16 mouse cellular contexts compared by ENCODE assay signal in the genomic region with DNA sequence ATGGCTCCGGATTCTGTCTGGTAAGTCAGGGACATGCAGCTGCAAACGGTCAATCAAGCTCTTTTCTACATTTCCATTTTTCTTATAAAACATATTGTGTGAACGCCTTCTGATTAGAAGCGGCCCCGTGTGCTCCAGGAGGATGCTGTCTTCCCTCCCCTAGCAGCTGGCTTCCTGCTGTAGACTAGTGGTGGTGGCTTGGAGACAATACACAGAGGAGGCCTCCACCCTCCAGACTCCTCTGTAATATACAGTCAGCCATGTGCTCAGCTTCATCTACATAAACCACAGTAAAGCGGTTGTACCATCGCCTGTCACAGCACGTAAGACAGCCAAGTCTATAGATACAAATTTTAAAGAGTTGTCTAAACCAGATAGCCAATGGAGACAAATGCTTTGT. TPM values are rescaled to one million over a fixed set of nuclear protein-coding genes. Genes with fewer than 3 reads are reported as not detected.
DNase-seq lines count a peak whose midpoint lies in the region; ATAC-seq and TF ChIP-seq lines count a peak whose summit lies in the region.
"Had no signal": no experiment of that assay in that cellular context is flagged by ENCODE, and none has a peak within 500 bp of the region (broad histone marks: within the 10 kb centered on the region; RNA-seq: fewer than 3 reads in every experiment).

No protein-coding gene starts in this region.

- peaks cover 29% of the 10 kb centered on the region for H3K36me3 ChIP-seq in heart, embryonic 16.5 days (ENCODE audit: control insufficient read depth, insufficient read depth)
- peaks cover 26% of the 10 kb centered on the region for H3K36me3 ChIP-seq in lung, embryonic 14.5 days (ENCODE audit: insufficient read depth)
- no peaks in the 10 kb centered on the region for H3K36me3 ChIP-seq in forebrain, postnatal 0 days (ENCODE audit: insufficient read depth)
- H3K36me3 ChIP-seq: intestine, embryonic 15.5 days had no signal

- TF ChIP-seq CTCF in lung, embryonic 14.5 days (IDR thresholded peaks at IDR 0.05; ENCODE audit: low read depth) = no peak
- no peak for TF ChIP-seq CTCF in forebrain, postnatal 0 days (IDR thresholded peaks at IDR 0.05; ENCODE audit: low read depth)

- H3K9me3 ChIP-seq in heart, embryonic 16.5 days (replicated peaks; ENCODE audit: control insufficient read depth, low read length) = no peaks in the 10 kb centered on the region
- no peaks in the 10 kb centered on the region for H3K9me3 ChIP-seq in lung, embryonic 14.5 days (ENCODE audit: low read depth, low read length)
- no peaks in the 10 kb centered on the region for H3K9me3 ChIP-seq in forebrain, postnatal 0 days (ENCODE audit: low read length)
- H3K9me3 ChIP-seq: intestine, embryonic 15.5 days had no signal

- no peaks in the 10 kb centered on the region for H3K27me3 ChIP-seq in heart, embryonic 16.5 days (ENCODE audit: control insufficient read depth, insufficient read depth, low read length)
- H3K27me3 ChIP-seq in lung, embryonic 14.5 days (ENCODE audit: insufficient read depth, low read length) = no peaks in the 10 kb centered on the region
- H3K27me3 ChIP-seq in forebrain, postnatal 0 days (ENCODE audit: insufficient read depth, low read length) = no peaks in the 10 kb centered on the region
- H3K27me3 ChIP-seq: intestine, embryonic 15.5 days; Patski had no signal

- peak overlapping the region; percentile 32 for H3K27ac ChIP-seq in heart, embryonic 16.5 days (ENCODE audit: low read length)
- no peak overlapping the region; the same call in 1 of the 2 replicates for H3K27ac ChIP-seq in lung, embryonic 14.5 days (ENCODE audit: low read depth)
- no peak overlapping the region for H3K27ac ChIP-seq in forebrain, postnatal 0 days (ENCODE audit: low read depth, low read length)
- H3K27ac ChIP-seq: intestine, embryonic 15.5 days; liver, embryonic 14.5 days; macrophage had no signal

- WGBS in heart, embryonic 16.5 days = 74% methylated on average over 8 of the region's 8 CpGs
- 72% methylated on average over 8 of the region's 8 CpGs for WGBS in lung, embryonic 14.5 days
- whole genome bisulfite sequencing in forebrain, postnatal 0 days = 79% methylated on average over 8 of the region's 8 CpGs

- H3K9ac ChIP-seq in heart, embryonic 16.5 days (ENCODE audit: low read length) = no peak overlapping the region
- no peak overlapping the region for H3K9ac ChIP-seq in lung, embryonic 14.5 days
- no peak overlapping the region for H3K9ac ChIP-seq in forebrain, postnatal 0 days
- H3K9ac ChIP-seq: intestine, embryonic 15.5 days; liver, embryonic 14.5 days had no signal

- ATAC-seq in heart, embryonic 16.5 days (replicated peaks; ENCODE audit: extremely low read depth, insufficient read depth, low FRiP score) = peak; percentile 69
- peak; percentile 47; the same call in 1 of the 2 replicates for ATAC-seq in lung, embryonic 14.5 days (ENCODE audit: insufficient read depth)
- peak; percentile 72 for ATAC-seq in forebrain, postnatal 0 days
- ATAC-seq: intestine, embryonic 15.5 days; Patski had no signal

- no peak overlapping the region for H3K4me2 ChIP-seq in heart, embryonic 16.5 days (ENCODE audit: low read depth, low read length)
- H3K4me2 ChIP-seq in lung, embryonic 14.5 days = no peak overlapping the region
- H3K4me2 ChIP-seq in forebrain, postnatal 0 days (ENCODE audit: low read depth) = no peak overlapping the region
- H3K4me2 ChIP-seq: intestine, embryonic 15.5 days had no signal

- no peak for DNase-seq in heart, adult 8-10 months (ENCODE audit: low spot score)
- DNase-seq in lung, embryonic 14.5 days = no peak
- DNase-seq in lung, postnatal 36 days = no peak
- DNase-seq in T-cell, adult 2 months (ENCODE audit: low spot score) = peak; percentile 6
- DNase-seq in forebrain, postnatal 0 days = no peak
- DNase-seq in spleen, postnatal 36 days (ENCODE audit: low spot score in 2 of 2) = no peak
- DNase-seq: adrenal gland, postnatal 10 days; cerebellum, postnatal 10 days; heart, postnatal 36 days; right cerebral cortex, postnatal 25 days had no signal

- no peak overlapping the region for H3K4me3 ChIP-seq in heart, embryonic 16.5 days (ENCODE audit: low read length)
- H3K4me3 ChIP-seq in lung, embryonic 14.5 days (ENCODE audit: low read depth, low read length) = no peak overlapping the region
- H3K4me3 ChIP-seq in forebrain, postnatal 0 days (ENCODE audit: low read depth, low read length) = no peak overlapping the region
- H3K4me3 ChIP-seq: intestine, embryonic 15.5 days had no signal

- H3K4me1 ChIP-seq in heart, embryonic 16.5 days (ENCODE audit: control insufficient read depth, insufficient read depth, low read length) = peaks cover 6% of the 10 kb centered on the region; the same call in 1 of the 2 replicates
- no peaks in the 10 kb centered on the region for H3K4me1 ChIP-seq in lung, embryonic 14.5 days (ENCODE audit: insufficient read depth)
- no peaks in the 10 kb centered on the region for H3K4me1 ChIP-seq in forebrain, postnatal 0 days (ENCODE audit: insufficient read depth)
- H3K4me1 ChIP-seq: intestine, embryonic 15.5 days had no signal

RNA-seq across cellular contexts. Expression of a gene that starts 40.2 kb away (rescaled TPM):
- 105 and 126 TPM in 2 replicates for polyA plus RNA-seq in heart, embryonic 16.5 days (2015; fragmentation: Nextera tagmentation; extraction: Ambion mirVana)
- 10 to 100 TPM; 42.0 to 57.9 (median 52.5) TPM for total RNA-seq in heart, adult 8-10 months (2022)
- 111 and 114 TPM in 2 replicates for polyA plus RNA-seq in lung, embryonic 14.5 days (2014; fragmentation: Nextera tagmentation; extraction: Ambion mirVana)
- 14.3 and 22.6 TPM in 2 replicates for total RNA-seq in forebrain, postnatal 0 days (2014; rRNA removed)
- polyA plus RNA-seq in forebrain, postnatal 0 days (2015; fragmentation: Nextera tagmentation; extraction: Ambion mirVana) = 9.7 and 10.4 TPM in 2 replicates
- total RNA-seq: monocyte, adult 5-6 weeks had no signal
- polyA plus RNA-seq: macrophage had no signal
